Mouse (Mus musculus) MEL (cell line): Measurements from ENCODE around the gene Pon2. TPM values are rescaled to one million over a fixed set of nuclear protein-coding genes. Genes with fewer than 3 reads are reported as not detected.

Source experiments
- DNase-seq: peaks from one replicate; pipeline ENCODE4 v3.0.0; 2011; ENCODE audit warnings: low read depth, low spot score
- H3K27ac ChIP-seq: 2 replicates; pipeline ENCODE4 v1.5.1; 2012; ENCODE audit warnings: low read depth, mild to moderate bottlenecking, control low read depth, low read length, moderate library complexity; ENCODE audit not compliant: control insufficient read depth
- H3K27me3 ChIP-seq, 2 experiments: fragments of 150-350 bp in 1 of 2; sonication (generic) in 1 of 2; 2 replicates each; pipeline ENCODE4 v1.6.1; 2012; ENCODE audit warnings: low read length in 2 of 2, mild to moderate bottlenecking in 2 of 2, improper control_type of control experiment in 1 of 2, moderate library complexity in 1 of 2; ENCODE audit not compliant: insufficient read depth in 2 of 2, control insufficient read depth in 1 of 2
- H3K36me3 ChIP-seq, 2 experiments: 2 replicates each; pipeline ENCODE4 v1.6.1; 2012 to 2014; ENCODE audit warnings: low read length in 2 of 2, improper control_type of control experiment in 1 of 2, inconsistent platforms in 1 of 2, mild to moderate bottlenecking in 1 of 2; ENCODE audit not compliant: insufficient read depth in 2 of 2, control insufficient read depth in 1 of 2
- H3K4me1 ChIP-seq, 2 experiments: fragments of 150-350 bp in 1 of 2; sonication (generic) in 1 of 2; 2 replicates each; pipeline ENCODE4 v1.6.1; 2012; ENCODE audit warnings: low read length in 2 of 2, improper control_type of control experiment in 1 of 2, mild to moderate bottlenecking in 1 of 2; ENCODE audit not compliant: insufficient read depth in 2 of 2, control insufficient read depth in 1 of 2
- H3K4me3 ChIP-seq, 2 experiments: fragments of 150-350 bp in 1 of 2; sonication (generic) in 1 of 2; 2 replicates each; pipeline ENCODE4 v1.5.1; 2012; ENCODE audit warnings: low read depth in 2 of 2, low read length in 2 of 2, mild to moderate bottlenecking in 2 of 2, moderate library complexity in 2 of 2, control low read depth in 1 of 2, improper control_type of control experiment in 1 of 2; ENCODE audit not compliant: control insufficient read depth in 1 of 2, insufficient read depth in 1 of 2
- H3K79me2 ChIP-seq: 2 replicates; pipeline ENCODE4 v1.6.1; 2012; ENCODE audit warnings: mild to moderate bottlenecking, low read length, moderate library complexity; ENCODE audit not compliant: control insufficient read depth, poor library complexity, insufficient read depth
- H3K9ac ChIP-seq: 2 replicates; pipeline ENCODE4 v1.6.1; 2012; ENCODE audit warnings: low read depth, mild to moderate bottlenecking, control low read depth, low read length, moderate library complexity; ENCODE audit not compliant: control insufficient read depth, poor library complexity, severe bottlenecking
- H3K9me3 ChIP-seq: fragments of 150-350 bp; sonication (generic); replicated peaks from 2 replicates; pipeline ENCODE4 v1.6.1; 2012; ENCODE audit warnings: mild to moderate bottlenecking, low read length, improper control_type of control experiment, moderate library complexity; ENCODE audit not compliant: insufficient read depth
- BHLHE40 ChIP-seq: IDR thresholded peaks from 2 replicates; pipeline ENCODE4 v1.6.1; 2012; ENCODE audit warnings: low read depth, mild to moderate bottlenecking, inconsistent platforms, low read length, improper control_type of control experiment, borderline replicate concordance
- CHD2 ChIP-seq: IDR thresholded peaks from 2 replicates; pipeline ENCODE4 v1.6.1; 2011; ENCODE audit warnings: low read length, improper control_type of control experiment
- CTCF ChIP-seq, 3 experiments: IDR thresholded peaks in 2 of 3; conservative IDR thresholded peaks in 1 of 3; 2 replicates each; pipeline ENCODE4 v1.5.1; 2011 to 2012; ENCODE audit warnings: low read length in 3 of 3, low read depth in 2 of 3, mild to moderate bottlenecking in 2 of 3, improper control_type of control experiment in 1 of 3, inconsistent platforms in 1 of 3, mixed read lengths in 1 of 3, moderate library complexity in 1 of 3; ENCODE audit not compliant: control insufficient read depth in 1 of 3, insufficient read depth in 1 of 3, poor library complexity in 1 of 3, severe bottlenecking in 1 of 3
- E2F4 ChIP-seq: IDR thresholded peaks from 2 replicates; pipeline ENCODE4 v1.6.1; 2011; ENCODE audit warnings: low read depth, low read length, improper control_type of control experiment, borderline replicate concordance
- ELF1 ChIP-seq: IDR thresholded peaks from 2 replicates; pipeline ENCODE4 v1.6.1; 2014; ENCODE audit warnings: low read depth, mild to moderate bottlenecking, inconsistent platforms, low read length, improper control_type of control experiment, moderate library complexity
- GABPA ChIP-seq: IDR thresholded peaks from 2 replicates; pipeline ENCODE4 v1.6.1; 2012; ENCODE audit warnings: low read depth, mild to moderate bottlenecking, inconsistent platforms, low read length, improper control_type of control experiment, moderate library complexity
- GATA1 ChIP-seq: IDR thresholded peaks from 2 replicates; pipeline ENCODE4 v1.6.1; 2011; ENCODE audit warnings: low read depth, low read length, improper control_type of control experiment
- HCFC1 ChIP-seq: IDR thresholded peaks from 2 replicates; pipeline ENCODE4 v1.6.1; 2012; ENCODE audit warnings: low read depth, mild to moderate bottlenecking, inconsistent platforms, low read length, improper control_type of control experiment, moderate library complexity
- KAT2A ChIP-seq: conservative IDR thresholded peaks from 2 replicates; pipeline ENCODE4 v1.6.1; 2012; ENCODE audit warnings: low read depth, low read length, improper control_type of control experiment, inconsistent platforms
- MAX ChIP-seq: IDR thresholded peaks from 2 replicates; pipeline ENCODE4 v1.6.1; 2011; ENCODE audit warnings: low read length, improper control_type of control experiment
- MAZ ChIP-seq: IDR thresholded peaks from 2 replicates; pipeline ENCODE4 v1.6.1; 2012; ENCODE audit warnings: low read depth, mild to moderate bottlenecking, inconsistent platforms, low read length, improper control_type of control experiment
- MEF2A ChIP-seq: IDR thresholded peaks from 2 replicates; pipeline ENCODE4 v1.6.1; 2014; ENCODE audit warnings: low read depth, mild to moderate bottlenecking, inconsistent platforms, low read length, improper control_type of control experiment; ENCODE audit not compliant: poor library complexity, insufficient replicate concordance, severe bottlenecking; ENCODE audit errors: extremely low read depth
- MXI1 ChIP-seq: IDR thresholded peaks from 2 replicates; pipeline ENCODE4 v1.6.1; 2011; ENCODE audit warnings: mild to moderate bottlenecking, low read depth, low read length, improper control_type of control experiment
- MYB ChIP-seq: IDR thresholded peaks from 2 replicates; pipeline ENCODE4 v1.6.1; 2011; ENCODE audit warnings: mild to moderate bottlenecking, low read depth, low read length, improper control_type of control experiment
- MYC ChIP-seq: IDR thresholded peaks from 2 replicates; pipeline ENCODE4 v1.6.1; 2011; ENCODE audit warnings: low read depth, mild to moderate bottlenecking, low read length, improper control_type of control experiment, moderate library complexity
- NELFE ChIP-seq: IDR thresholded peaks from 2 replicates; pipeline ENCODE4 v1.6.1; 2011; ENCODE audit warnings: low read depth, low read length, improper control_type of control experiment
- NRF1 ChIP-seq: IDR thresholded peaks from 2 replicates; pipeline ENCODE4 v1.6.1; 2014; ENCODE audit warnings: low read depth, mild to moderate bottlenecking, inconsistent platforms, low read length, improper control_type of control experiment, moderate library complexity; ENCODE audit not compliant: poor library complexity, insufficient read depth, severe bottlenecking
- POLR2AphosphoS2 ChIP-seq: IDR thresholded peaks from 2 replicates; pipeline ENCODE4 v1.6.1; 2011; ENCODE audit warnings: low read length, improper control_type of control experiment
- POLR2AphosphoS5 ChIP-seq: IDR thresholded peaks from 2 replicates; pipeline ENCODE4 v1.6.1; 2012; ENCODE audit warnings: low read depth, borderline replicate concordance, mild to moderate bottlenecking, inconsistent platforms, low read length, moderate library complexity, mixed read lengths
- RAD21 ChIP-seq: IDR thresholded peaks from 2 replicates; pipeline ENCODE4 v1.6.1; 2011; ENCODE audit warnings: mild to moderate bottlenecking, low read depth, low read length, improper control_type of control experiment
- SIN3A ChIP-seq: IDR thresholded peaks from 2 replicates; pipeline ENCODE4 v1.6.1; 2012; ENCODE audit warnings: low read length, improper control_type of control experiment, inconsistent platforms
- SMC3 ChIP-seq: IDR thresholded peaks from 2 replicates; pipeline ENCODE4 v1.6.1; 2011; ENCODE audit warnings: low read depth, low read length, improper control_type of control experiment
- TAL1 ChIP-seq: IDR thresholded peaks from 2 replicates; pipeline ENCODE4 v1.6.1; 2012; ENCODE audit warnings: mild to moderate bottlenecking, inconsistent platforms, low read length, moderate library complexity, mixed read lengths
- TBP ChIP-seq: IDR thresholded peaks from 2 replicates; pipeline ENCODE4 v1.8.0; 2011; ENCODE audit warnings: low read depth, low read length, improper control_type of control experiment
- TCF12 ChIP-seq: IDR thresholded peaks from 2 replicates; pipeline ENCODE4 v1.6.1; 2014; ENCODE audit warnings: low read depth, mild to moderate bottlenecking, inconsistent platforms, low read length, improper control_type of control experiment, moderate library complexity
- USF2 ChIP-seq, 2 experiments: IDR thresholded peaks; 2 replicates each; pipeline ENCODE4 v1.6.1; 2011 to 2012; ENCODE audit warnings: improper control_type of control experiment in 2 of 2, low read length in 2 of 2, borderline replicate concordance in 1 of 2, inconsistent platforms in 1 of 2, low read depth in 1 of 2, mild to moderate bottlenecking in 1 of 2; ENCODE audit not compliant: insufficient read depth in 1 of 2
- ZKSCAN1 ChIP-seq: IDR thresholded peaks from 2 replicates; pipeline ENCODE4 v1.6.1; 2012; ENCODE audit warnings: low read depth, mild to moderate bottlenecking, inconsistent platforms, low read length, improper control_type of control experiment, moderate library complexity
- ZMIZ1 ChIP-seq: IDR thresholded peaks from 2 replicates; pipeline ENCODE4 v1.6.1; 2012; ENCODE audit warnings: low read depth, mild to moderate bottlenecking, inconsistent platforms, low read length, improper control_type of control experiment, moderate library complexity
- polyA plus RNA-seq, 2 experiments: library from polyadenylated mRNA; stranded (reverse) in 1 of 2; unstranded in 1 of 2; fragments of >175 nt in 1 of 2; fragments of >200 nt in 1 of 2; gene quantifications; 2 replicates each; pipeline versions ENCODE4 v1.2.1 to v1.2.4; 2012; ENCODE audit warnings: low replicate concordance in 2 of 2, low read depth in 1 of 2; ENCODE audit not compliant: insufficient read length in 2 of 2, insufficient read depth in 1 of 2, missing spikeins in 1 of 2
- total RNA-seq: library from RNA; depleted of rRNA; stranded (reverse); fragments of 300-350 nt; gene quantifications from 2 replicates; pipeline ENCODE4 v1.2.3, GENCODE M21; 2012

The Pon2 gene
- total and polyA plus RNA-seq, 3 experiments, result 14.4 to 21.2 TPM; not detected in 1

DNA sequence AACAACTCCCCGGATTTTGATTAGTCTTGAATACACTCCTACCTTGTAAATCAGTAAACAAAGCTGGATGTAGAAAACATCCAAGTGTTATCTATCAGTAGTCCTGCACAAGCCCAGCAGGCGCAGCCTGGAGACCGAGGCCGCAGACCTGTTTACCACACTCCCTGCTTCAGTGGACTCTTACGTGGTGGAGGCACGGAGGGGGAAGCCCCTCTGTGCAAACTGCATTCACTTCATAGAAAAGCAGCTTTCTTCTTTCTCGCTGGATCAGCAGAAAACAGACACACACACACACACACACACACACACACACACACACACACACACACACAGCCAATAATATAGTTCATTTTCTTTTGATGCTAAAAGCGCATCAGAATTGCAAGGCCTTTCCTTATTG, 33.5 kb downstream of the Pon2 start:
- Histone ChIP-seq H3K27ac (no peak overlapping the region), H3K36me3 (peaks cover 4 to 14% of the 10 kb centered on the region in 2 experiments; a peak in 3 of 4 replicates), H3K27me3 (no peaks in the 10 kb centered on the region), H3K79me2 (no peaks in the 10 kb centered on the region), H3K9me3 (no peaks in the 10 kb centered on the region), H3K4me1 (peaks cover 11 to 13% of the 10 kb centered on the region in 2 experiments), H3K4me3 (no peak overlapping the region), H3K9ac (no peak overlapping the region)
- no peak for DNase-seq
- TF ChIP-seq TBP (no peak), MYC (no peak), GABPA (no peak), E2F4 (no peak), NRF1 (no peak), MEF2A (no peak), POLR2AphosphoS2 (no peak), SIN3A (no peak), MAZ (no peak), SMC3 (no peak), GATA1 (no peak), ZKSCAN1 (no peak), MAX (no peak), POLR2AphosphoS5 (no peak), HCFC1 (no peak), ELF1 (no peak), NELFE (no peak), TCF12 (no peak), BHLHE40 (no peak)

DNA sequence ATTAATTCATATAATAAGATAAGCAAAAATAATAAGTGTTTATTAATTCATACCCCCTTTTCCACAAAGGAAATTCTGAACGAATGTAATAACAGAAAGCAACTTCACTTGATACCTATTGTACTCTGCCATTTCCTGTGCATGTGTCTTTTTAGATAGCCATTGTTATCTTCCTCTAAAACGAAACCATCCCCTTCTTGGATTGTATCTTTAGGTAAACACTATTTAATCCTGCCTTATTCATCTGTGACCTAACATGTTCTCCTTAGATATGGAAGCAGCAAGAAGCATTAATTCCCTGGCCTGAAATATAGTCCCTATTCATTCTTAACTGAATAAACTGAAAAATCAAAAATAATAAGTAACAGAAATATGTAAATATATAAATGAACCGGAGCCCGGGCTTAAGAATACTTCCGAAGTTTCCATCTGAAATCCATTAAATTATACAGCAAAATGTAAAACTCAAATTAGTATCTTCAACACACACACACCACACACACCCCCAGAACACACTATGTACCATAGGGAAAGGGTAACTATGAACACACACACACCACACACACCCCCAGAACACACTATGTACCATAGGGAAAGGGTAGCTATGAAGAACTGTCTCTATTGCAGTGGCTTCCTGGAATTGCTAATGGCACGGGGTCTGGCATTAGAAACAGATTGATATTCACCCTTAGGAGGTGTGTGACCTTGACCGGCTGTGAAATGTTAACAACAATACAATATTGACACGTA, 34.8 kb downstream of the Pon2 start:
- peaks cover 11 to 13% of the 10 kb centered on the region in 2 experiments for H3K4me1 ChIP-seq
- H3K9me3 ChIP-seq, result no peaks in the 10 kb centered on the region
- no peaks in the 10 kb centered on the region for H3K79me2 ChIP-seq
- H3K27ac ChIP-seq, result peak overlapping the region; percentile 39
- no peak overlapping the region for H3K9ac ChIP-seq
- DNase-seq, result peak; percentile 50
- peak overlapping the region in 1 of 2 experiments; percentile 9; a peak in 1 of 4 replicates for H3K4me3 ChIP-seq
- peaks cover 3 to 14% of the 10 kb centered on the region in 2 experiments; a peak in 3 of 4 replicates for H3K36me3 ChIP-seq
- H3K27me3 ChIP-seq, result no peaks in the 10 kb centered on the region
- TF ChIP-seq CHD2, result no peak
- TF ChIP-seq MAZ, result no peak
- TF ChIP-seq KAT2A, result peak; percentile 17; the same call in 1 of the 2 replicates
- peak; percentile 73 for TF ChIP-seq TAL1
- no peak for TF ChIP-seq MEF2A
- TF ChIP-seq TCF12, result peak; percentile 97
- TF ChIP-seq CTCF (IDR thresholded peaks at IDR 0.05 in 2 of 3, conservative IDR thresholded peaks at IDR 0.05 in 1 of 3; ENCODE audit: control insufficient read depth in 1 of 3, insufficient read depth in 1 of 3, low read depth in 2 of 3, low read length in 3 of 3, poor library complexity in 1 of 3, severe bottlenecking in 1 of 3), result no peak
- peak; percentile 51; the same call in 1 of the 2 replicates for TF ChIP-seq MYB
- TF ChIP-seq HCFC1, result no peak
- TF ChIP-seq USF2 (IDR thresholded peaks at IDR 0.05; ENCODE audit: borderline replicate concordance in 1 of 2, insufficient read depth in 1 of 2, low read depth in 1 of 2, low read length in 2 of 2), result no peak
- no peak for TF ChIP-seq ZMIZ1
- no peak for TF ChIP-seq SMC3
- TF ChIP-seq MXI1, result peak; percentile 67; the same call in 1 of the 2 replicates
- no peak for TF ChIP-seq POLR2AphosphoS5
- peak; percentile 76 for TF ChIP-seq SIN3A
- TF ChIP-seq BHLHE40, result peak; percentile 56; the same call in 1 of the 2 replicates
- TF ChIP-seq TBP, result no peak
- no peak for TF ChIP-seq NELFE
- TF ChIP-seq NRF1, result no peak
- no peak for TF ChIP-seq GABPA
- TF ChIP-seq RAD21, result no peak
- no peak; the same call in 1 of the 2 replicates for TF ChIP-seq MAX
